Comparison of ENCODE assay signal across 8 mouse cellular contexts in genomic region chr10:110974463-110974862, GRCm38 (mm10). TPM values are rescaled to one million over a fixed set of nuclear protein-coding genes. Genes with fewer than 3 reads are reported as not detected.
DNase-seq lines count a peak whose midpoint lies in the region; ATAC-seq and TF ChIP-seq lines count a peak whose summit lies in the region.

No protein-coding gene starts in this region.

- no peak overlapping the region for H3K4me3 ChIP-seq in liver, adult 2 months (ENCODE audit: insufficient read depth, low read depth, low read length)
- H3K4me3 ChIP-seq in liver, embryonic 11.5 days (ENCODE audit: low read depth, low read length) = no peak overlapping the region
- H3K4me3 ChIP-seq in forebrain, embryonic 16.5 days (replicated peaks; ENCODE audit: low read length) = no peak overlapping the region

- TF ChIP-seq CTCF in liver, adult 2 months (IDR thresholded peaks at IDR 0.05; ENCODE audit: low read depth, low read length) = peak; percentile 59

- no peaks in the 10 kb centered on the region for H3K27me3 ChIP-seq in liver, adult 2 months (ENCODE audit: control insufficient read depth, insufficient read depth, low read length)
- no peaks in the 10 kb centered on the region for H3K27me3 ChIP-seq in liver, embryonic 11.5 days (replicated peaks; ENCODE audit: control insufficient read depth, insufficient read depth, low read length)
- H3K27me3 ChIP-seq in forebrain, embryonic 16.5 days (replicated peaks; ENCODE audit: control insufficient read depth, insufficient read depth, low read length) = no peaks in the 10 kb centered on the region

- H3K4me1 ChIP-seq in liver, adult 2 months (ENCODE audit: control insufficient read depth, insufficient read depth, low read length) = peaks cover 6% of the 10 kb centered on the region; the same call in 1 of the 2 replicates
- no peaks in the 10 kb centered on the region; the same call in 1 of the 2 replicates for H3K4me1 ChIP-seq in liver, embryonic 11.5 days (replicated peaks; ENCODE audit: control insufficient read depth, insufficient read depth, low read length)
- no peaks in the 10 kb centered on the region for H3K4me1 ChIP-seq in forebrain, embryonic 16.5 days (replicated peaks; ENCODE audit: control insufficient read depth, insufficient read depth, low read length)

- H3K27ac ChIP-seq in liver, adult 2 months (replicated peaks; ENCODE audit: insufficient read depth, low read depth, low read length) = no peak overlapping the region
- H3K27ac ChIP-seq in liver, embryonic 11.5 days (ENCODE audit: low read depth, low read length) = no peak overlapping the region
- H3K27ac ChIP-seq in forebrain, embryonic 16.5 days (ENCODE audit: low read length) = no peak overlapping the region

- H3K36me3 ChIP-seq in liver, adult 2 months (ENCODE audit: control insufficient read depth, insufficient read depth, low read length) = peaks cover 17% of the 10 kb centered on the region
- H3K36me3 ChIP-seq in liver, embryonic 11.5 days (ENCODE audit: control insufficient read depth, insufficient read depth, low read length) = no peaks in the 10 kb centered on the region; the same call in 1 of the 2 replicates
- peaks cover 9% of the 10 kb centered on the region for H3K36me3 ChIP-seq in forebrain, embryonic 16.5 days (ENCODE audit: control insufficient read depth, insufficient read depth)

- H3K9me3 ChIP-seq in liver, embryonic 11.5 days (ENCODE audit: control insufficient read depth, low read length) = no peaks in the 10 kb centered on the region
- no peaks in the 10 kb centered on the region for H3K9me3 ChIP-seq in forebrain, embryonic 16.5 days (ENCODE audit: control insufficient read depth, low read length)

- ATAC-seq in liver, embryonic 11.5 days (replicated peaks; ENCODE audit: low FRiP score) = no peak
- ATAC-seq in forebrain, embryonic 16.5 days = peak; percentile 57; the same call in 1 of the 2 replicates

- no peak overlapping the region for H3K9ac ChIP-seq in liver, adult 2 months (ENCODE audit: low read depth, low read length)
- H3K9ac ChIP-seq in liver, embryonic 11.5 days (ENCODE audit: low read depth, low read length) = no peak overlapping the region
- H3K9ac ChIP-seq in forebrain, embryonic 16.5 days (replicated peaks; ENCODE audit: low read depth, low read length) = no peak overlapping the region

- TF ChIP-seq POLR2A in liver, adult 2 months (IDR thresholded peaks at IDR 0.05; ENCODE audit: extremely low read depth, insufficient read depth, low read length) = no peak

- no peak overlapping the region for H3K4me2 ChIP-seq in liver, embryonic 11.5 days
- no peak overlapping the region for H3K4me2 ChIP-seq in forebrain, embryonic 16.5 days (ENCODE audit: low read length)

- WGBS in liver, adult 2 months = 42% methylated on average over 3 of the region's 3 CpGs
- WGBS in liver, embryonic 11.5 days = 66% methylated on average over 3 of the region's 3 CpGs
- 54% methylated on average over 3 of the region's 3 CpGs for WGBS in forebrain, embryonic 16.5 days

- peak; percentile 28 for DNase-seq in liver, adult 2 months (ENCODE audit: extremely low read depth, low read depth, low spot score)
- DNase-seq in liver, embryonic 11.5 days (ENCODE audit: low spot score) = no peak
- DNase-seq in cerebellum, adult 11 months = peak; percentile 40
- DNase-seq in kidney, postnatal 14 days = peak; percentile 71
- peak; percentile 39 to 46 for DNase-seq in lung, postnatal 4 days
- DNase-seq in skeletal muscle tissue, adult 2 months (ENCODE audit: low read depth, low spot score) = peak; percentile 30
- DNase-seq in ovary, postnatal 10 days (ENCODE audit: low spot score) = no peak

- no peaks in the 10 kb centered on the region for H3K79me2 ChIP-seq in liver, adult 2 months (ENCODE audit: control insufficient read depth, insufficient read depth, low read length)

RNA-seq across cellular contexts. Expression of gene Zdhhc17, which starts 35.5 kb away (rescaled TPM):
- total RNA-seq in liver, adult 2 months (2014; rRNA removed) = 17.7 and 20.0 TPM in 2 replicates
- 4.1 and 6.3 TPM in 2 replicates for polyA plus RNA-seq in liver, adult 2 months (2012; rRNA removed)
- polyA plus RNA-seq in liver, embryonic 11.5 days (2014; fragmentation: Nextera tagmentation; extraction: Ambion mirVana) = 12.1 and 14.7 TPM in 2 replicates
- 60.7 and 63.6 TPM in 2 replicates for polyA plus RNA-seq in forebrain, embryonic 16.5 days (2015; fragmentation: Nextera tagmentation; extraction: Ambion mirVana)

RNA-seq across cellular contexts. Expression of gene Csrp2, which starts 54.9 kb away (rescaled TPM):
- 73.6 and 76.8 TPM in 2 replicates for total RNA-seq in liver, adult 2 months (2014; rRNA removed)
- 26.0 and 30.1 TPM in 2 replicates for polyA plus RNA-seq in liver, adult 2 months (2012; rRNA removed)
- polyA plus RNA-seq in liver, embryonic 11.5 days (2014; fragmentation: Nextera tagmentation; extraction: Ambion mirVana) = 64.4 and 72.4 TPM in 2 replicates
- 196 and 203 TPM in 2 replicates for polyA plus RNA-seq in forebrain, embryonic 16.5 days (2015; fragmentation: Nextera tagmentation; extraction: Ambion mirVana)

Comparison
In these comparisons a context has a peak if more than half of its experiments do, and no peak if none do; other contexts are left out.
1. DNase-seq: peak in liver, adult 2 months (single experiment), cerebellum, adult 11 months (single experiment), kidney, postnatal 14 days (single experiment), lung, postnatal 4 days (2 of 2) and skeletal muscle tissue, adult 2 months (single experiment); none in liver, embryonic 11.5 days (single experiment) and ovary, postnatal 10 days (single experiment).